Mouse (Mus musculus): ENCODE data around the gene Gm20661.

- TF ChIP-seq CTCF (IDR thresholded peaks at IDR 0.05) (no peak), EP300 (IDR thresholded peaks at IDR 0.05) (no peak)
Observed at GRCm38 (mm10) chr9:107959896-107960295, 23.0 kb upstream of the Gm20661 start.
